Mouse (Mus musculus) frontal cortex, adult 2 months (tissue): Measurements from ENCODE around the gene Ak9. TPM values are rescaled to one million over a fixed set of nuclear protein-coding genes. Genes with fewer than 3 reads are reported as not detected.

Experiments
- DNase-seq, 2 experiments: peaks; one replicate each; pipeline ENCODE4 v3.0.0; 2022; ENCODE audit warnings: low spot score in 1 of 2; ENCODE audit errors: extremely low spot score in 1 of 2
- polyA plus RNA-seq: library from polyadenylated mRNA; depleted of rRNA; stranded (reverse); fragments of >200 nt; gene quantifications from 2 replicates; pipeline ENCODE4 v1.2.3, GENCODE M21; 2012; rRNA removed

Gene Ak9
- polyA plus RNA-seq, 1 experiment: 0.04 TPM

GRCm38 (mm10) chr10:41480938-41481880, 177.4 kb downstream of the Ak9 start:
- no peak for DNase-seq

DNA sequence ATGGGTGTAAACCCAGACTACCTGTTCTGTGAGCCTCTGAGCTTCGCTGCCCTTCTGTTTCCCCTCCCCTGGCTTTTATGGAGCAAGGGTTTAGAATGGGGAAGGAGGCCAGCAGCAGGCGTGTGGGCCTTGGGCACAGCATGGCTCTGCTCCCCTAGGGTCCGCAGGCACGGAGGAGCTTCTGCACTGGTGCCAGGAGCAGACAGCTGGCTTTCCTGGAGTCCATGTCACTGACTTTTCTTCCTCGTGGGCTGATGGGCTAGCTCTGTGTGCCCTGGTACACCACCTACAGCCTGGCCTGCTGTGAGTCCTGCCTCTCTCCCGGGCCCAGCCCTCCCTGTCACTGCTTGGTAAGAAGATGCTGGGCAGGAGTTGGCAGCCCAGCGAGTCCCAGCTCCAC, 178.7 kb downstream of the Ak9 start:
- DNase-seq: no peak

Other genes with a start within 250 kb of the Ak9 start
- gene Gpr6, start 231.7 kb upstream of the Ak9 start, polyA plus RNA-seq: 4.8 and 6.0 TPM in 2 replicates
- 17.1 and 20.4 TPM in 2 replicates for gene Fig4, start 720 bp upstream of the Ak9 start, polyA plus RNA-seq
- gene Zbtb24, start 146.4 kb downstream of the Ak9 start, polyA plus RNA-seq: 16.8 and 19.4 TPM in 2 replicates
- 15.2 and 18.1 TPM in 2 replicates for gene Mical1, start 172.3 kb downstream of the Ak9 start, polyA plus RNA-seq
- 39.7 and 41.0 TPM in 2 replicates for gene Smpd2, start 186.4 kb downstream of the Ak9 start, polyA plus RNA-seq
- gene Ppil6, start 186.5 kb downstream of the Ak9 start, polyA plus RNA-seq: 3.5 and 4.3 TPM in 2 replicates
- 57.4 and 65.6 TPM in 2 replicates for gene Cd164, start 215.4 kb downstream of the Ak9 start, polyA plus RNA-seq